Mouse (Mus musculus) kidney, postnatal 25 days (tissue): Measurements from ENCODE around the gene Tmem168.

Source experiments
- DNase-seq, 2 experiments: peaks; one replicate each; pipeline ENCODE4 v3.0.0; 2021; ENCODE audit warnings: mixed read lengths in 2 of 2

Gene Tmem168

GRCm38 (mm10) chr6:13582075-13582474 lies 25.8 kb downstream of the Tmem168 start:
- DNase-seq = no peak

- DNase-seq = no peak
These were observed 42.2 kb downstream of the Tmem168 start for GRCm38 (mm10) chr6:13565734-13566133.

- DNase-seq = no peak
These were observed 52.6 kb downstream of the Tmem168 start for GRCm38 (mm10) chr6:13555266-13555665.

GRCm38 (mm10) chr6:13541761-13542160 lies 66.1 kb downstream of the Tmem168 start:
- no peak for DNase-seq

- DNase-seq = no peak
These were observed 70.5 kb downstream of the Tmem168 start for GRCm38 (mm10) chr6:13537275-13537964.
